Mouse (Mus musculus): Measurements from ENCODE around the gene Fam174a. TPM values are rescaled to one million over a fixed set of nuclear protein-coding genes. Genes with fewer than 3 reads are reported as not detected.

Gene Fam174a
- polyA plus RNA-seq, 1 experiment from 2014 or later = 16.8 TPM

DNA sequence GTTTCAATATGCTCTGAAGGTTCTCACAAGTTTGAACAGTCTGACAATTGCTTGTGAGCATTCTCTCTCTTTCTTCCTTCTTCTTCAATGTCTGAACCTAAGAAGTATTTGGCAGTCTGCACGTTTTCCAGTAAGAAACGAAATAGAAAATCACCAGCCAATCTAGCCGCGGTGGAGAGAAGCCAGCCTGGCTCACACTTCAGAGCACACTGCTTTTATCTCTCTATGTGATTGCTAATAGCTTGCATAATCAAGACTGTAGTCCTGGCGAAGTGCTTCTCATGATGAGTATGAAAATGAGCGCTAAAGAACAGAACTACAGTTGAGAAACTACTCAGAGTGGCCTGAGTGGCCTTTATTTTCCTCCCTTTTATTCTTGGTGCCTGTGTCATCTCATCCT, 62.0 kb downstream of the Fam174a start:
- Histone ChIP-seq H3K4me3 (ENCODE audit: low read length) (no peak overlapping the region), H3K36me3 (ENCODE audit: control insufficient read depth, insufficient read depth, low read length) (no peaks in the 10 kb centered on the region), H3K4me1 (ENCODE audit: control insufficient read depth, insufficient read depth, low read length) (no peaks in the 10 kb centered on the region), H3K27me3 (replicated peaks; ENCODE audit: control insufficient read depth, insufficient read depth, low read length) (no peaks in the 10 kb centered on the region), H3K9me3 (ENCODE audit: control insufficient read depth, low read length) (no peaks in the 10 kb centered on the region), H3K4me2 (ENCODE audit: low read depth, low read length) (no peak overlapping the region), H3K9ac (ENCODE audit: low read depth, low read length) (no peak overlapping the region), H3K27ac (ENCODE audit: low read length) (no peak overlapping the region)
- 71% methylated on average over 6 of the region's 6 CpGs for WGBS
- no peak for ATAC-seq

DNA sequence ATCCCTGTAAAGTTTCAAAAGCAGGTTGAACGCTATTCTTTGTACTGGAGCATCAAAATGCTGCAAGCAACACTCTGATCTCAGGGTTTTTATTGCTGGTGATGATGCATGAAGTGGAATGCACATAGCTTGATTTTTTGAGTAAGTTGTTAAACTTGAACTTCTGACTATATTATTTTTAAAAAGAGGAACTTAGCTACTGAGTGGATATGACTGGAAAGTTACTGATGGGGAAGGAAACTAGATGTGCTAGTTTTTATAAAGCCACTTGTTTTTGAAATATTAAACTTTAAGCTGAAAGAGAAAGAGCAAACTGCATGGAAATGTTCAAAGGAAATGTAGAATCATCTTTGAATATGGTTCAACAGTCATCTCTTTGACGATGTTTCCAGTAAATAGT, 67.6 kb downstream of the Fam174a start:
- no peaks in the 10 kb centered on the region for H3K27me3 ChIP-seq (replicated peaks; ENCODE audit: control insufficient read depth, insufficient read depth, low read length)
- no peaks in the 10 kb centered on the region for H3K4me1 ChIP-seq (ENCODE audit: control insufficient read depth, insufficient read depth, low read length)
- no peak overlapping the region for H3K27ac ChIP-seq (ENCODE audit: low read length)
- WGBS = 75% methylated on average over 2 of the region's 2 CpGs
- H3K9me3 ChIP-seq (ENCODE audit: control insufficient read depth, low read length) = no peaks in the 10 kb centered on the region
- no peaks in the 10 kb centered on the region for H3K36me3 ChIP-seq (ENCODE audit: control insufficient read depth, insufficient read depth, low read length)
- no peak overlapping the region for H3K4me3 ChIP-seq (ENCODE audit: low read length)
- no peak overlapping the region for H3K4me2 ChIP-seq (ENCODE audit: low read depth, low read length)
- no peak for ATAC-seq
- no peak overlapping the region for H3K9ac ChIP-seq (ENCODE audit: low read depth, low read length)
